In genomic region chr3:51256450-51256849, GRCm38 (mm10) we compare ENCODE assay signal across 15 mouse cellular contexts.
"Had no signal": no experiment of that assay in that cellular context is flagged by ENCODE, and none has a peak within 500 bp of the region (broad histone marks: within the 10 kb centered on the region; RNA-seq: fewer than 3 reads in every experiment).

No protein-coding gene starts in this region.

- H3K4me1 ChIP-seq: liver, embryonic 15.5 days; midbrain, embryonic 10.5 days; neural tube, embryonic 15.5 days had no signal

- H3K4me2 ChIP-seq: liver, embryonic 11.5 days; liver, embryonic 15.5 days; neural tube, embryonic 15.5 days had no signal

- H3K27me3 ChIP-seq: liver, embryonic 15.5 days; neural tube, embryonic 15.5 days had no signal

- DNase-seq: kidney, postnatal 10 days; left cerebral cortex, postnatal 4 days; lung, adult 2 months; lung, postnatal 10 days; lung, postnatal 4 days; midbrain, embryonic 14.5 days; right cerebral cortex, adult 18-20 months; right cerebral cortex, postnatal 25 days; thymus, adult 18-20 months; thymus, postnatal 25 days had no signal

- H3K9ac ChIP-seq: liver, embryonic 15.5 days; neural tube, embryonic 15.5 days had no signal

- H3K27ac ChIP-seq: liver, embryonic 15.5 days; midbrain, embryonic 10.5 days; neural tube, embryonic 15.5 days had no signal

- H3K9me3 ChIP-seq: liver, embryonic 15.5 days; midbrain, embryonic 10.5 days; neural tube, embryonic 15.5 days had no signal

- H3K4me3 ChIP-seq: liver, embryonic 15.5 days; midbrain, embryonic 10.5 days; myocyte; neural tube, embryonic 15.5 days had no signal
